Mouse (Mus musculus): ENCODE measurements at regions not wholly inside any gene's neighbourhood (a gene's known extent, or its start where the extent isn't known, plus 50 kb on each side); places are given as distances from the start of the nearest gene placed in this dataset.
A peak's percentile ranks its signal among the peaks of the same experiment; 100 is the strongest.

GRCm38 (mm10) chr12:51089324-51089723 lies 258.5 kb upstream of the G2e3 start:
- no peaks in the 10 kb centered on the region for H3K27me3 ChIP-seq (ENCODE audit: control insufficient read depth, insufficient read depth, low read length)
- H3K9me3 ChIP-seq (replicated peaks; ENCODE audit: control insufficient read depth, low read length) = no peaks in the 10 kb centered on the region
- H3K4me1 ChIP-seq (ENCODE audit: control insufficient read depth, insufficient read depth, low read length) = no peaks in the 10 kb centered on the region
- no peak overlapping the region for H3K27ac ChIP-seq (replicated peaks; ENCODE audit: low read depth, low read length)
- no peak overlapping the region for H3K4me2 ChIP-seq (ENCODE audit: low read depth, low read length)
- no peak for ATAC-seq (replicated peaks; ENCODE audit: insufficient number of reproducible peaks, low FRiP score, low TSS enrichment, low read depth)
- DNase-seq (ENCODE audit: low spot score) = no peak
- no peaks in the 10 kb centered on the region for H3K36me3 ChIP-seq (replicated peaks; ENCODE audit: control insufficient read depth, insufficient read depth, low read depth, low read length)
- 82% methylated on average over 7 of the region's 7 CpGs for WGBS
- no peak overlapping the region for H3K4me3 ChIP-seq (ENCODE audit: low read depth, low read length)
- no peak overlapping the region for H3K9ac ChIP-seq (replicated peaks; ENCODE audit: low read length)

- no peaks in the 10 kb centered on the region for H3K9me3 ChIP-seq (replicated peaks; ENCODE audit: control insufficient read depth, low read length)
- no peak overlapping the region for H3K4me2 ChIP-seq (ENCODE audit: low read depth, low read length)
- H3K27me3 ChIP-seq (ENCODE audit: control insufficient read depth, insufficient read depth, low read length) = no peaks in the 10 kb centered on the region
- 63% methylated on average over 8 of the region's 8 CpGs for WGBS
- H3K4me1 ChIP-seq (ENCODE audit: control insufficient read depth, insufficient read depth, low read length) = no peaks in the 10 kb centered on the region
- peak; percentile 70; the same call in 1 of the 2 replicates for ATAC-seq (replicated peaks; ENCODE audit: insufficient number of reproducible peaks, low FRiP score, low TSS enrichment, low read depth)
- no peak overlapping the region for H3K9ac ChIP-seq (replicated peaks; ENCODE audit: low read length)
- no peak overlapping the region for H3K27ac ChIP-seq (replicated peaks; ENCODE audit: low read depth, low read length)
- DNase-seq (ENCODE audit: low spot score) = no peak
- H3K36me3 ChIP-seq (replicated peaks; ENCODE audit: control insufficient read depth, insufficient read depth, low read depth, low read length) = no peaks in the 10 kb centered on the region
- H3K4me3 ChIP-seq (ENCODE audit: low read depth, low read length) = no peak overlapping the region
Measured at GRCm38 (mm10) chr12:51081809-51082208, 266.1 kb upstream of the G2e3 start.

GRCm38 (mm10) chr12:51073503-51073902 lies 274.4 kb upstream of the G2e3 start:
- ATAC-seq (replicated peaks; ENCODE audit: insufficient number of reproducible peaks, low FRiP score, low TSS enrichment, low read depth) = no peak
- 87% methylated on average over 1 of the region's 1 CpGs for WGBS
- no peaks in the 10 kb centered on the region for H3K9me3 ChIP-seq (replicated peaks; ENCODE audit: control insufficient read depth, low read length)
- H3K9ac ChIP-seq (replicated peaks; ENCODE audit: low read length) = no peak overlapping the region
- H3K36me3 ChIP-seq (replicated peaks; ENCODE audit: control insufficient read depth, insufficient read depth, low read depth, low read length) = no peaks in the 10 kb centered on the region
- H3K4me1 ChIP-seq (ENCODE audit: control insufficient read depth, insufficient read depth, low read length) = no peaks in the 10 kb centered on the region
- no peak for DNase-seq (ENCODE audit: low spot score)
- no peak overlapping the region for H3K4me2 ChIP-seq (ENCODE audit: low read depth, low read length)
- H3K4me3 ChIP-seq (ENCODE audit: low read depth, low read length) = no peak overlapping the region
- H3K27me3 ChIP-seq (ENCODE audit: control insufficient read depth, insufficient read depth, low read length) = no peaks in the 10 kb centered on the region
- no peak overlapping the region for H3K27ac ChIP-seq (replicated peaks; ENCODE audit: low read depth, low read length)

GRCm38 (mm10) chr12:51060931-51061330 lies 286.9 kb upstream of the G2e3 start:
- no peaks in the 10 kb centered on the region for H3K36me3 ChIP-seq (replicated peaks; ENCODE audit: control insufficient read depth, insufficient read depth, low read depth, low read length)
- DNase-seq (ENCODE audit: low spot score) (no peak), ATAC-seq (replicated peaks; ENCODE audit: insufficient number of reproducible peaks, low FRiP score, low TSS enrichment, low read depth) (no peak)
- H3K9me3 ChIP-seq (replicated peaks; ENCODE audit: control insufficient read depth, low read length) = no peaks in the 10 kb centered on the region
- 73% methylated on average over 3 of the region's 3 CpGs for WGBS
- no peaks in the 10 kb centered on the region for H3K27me3 ChIP-seq (ENCODE audit: control insufficient read depth, insufficient read depth, low read length)
- no peak overlapping the region for H3K4me2 ChIP-seq (ENCODE audit: low read depth, low read length)
- H3K27ac ChIP-seq (replicated peaks; ENCODE audit: low read depth, low read length) = no peak overlapping the region
- no peaks in the 10 kb centered on the region for H3K4me1 ChIP-seq (ENCODE audit: control insufficient read depth, insufficient read depth, low read length)
- no peak overlapping the region for H3K9ac ChIP-seq (replicated peaks; ENCODE audit: low read length)
- no peak overlapping the region for H3K4me3 ChIP-seq (ENCODE audit: low read depth, low read length)

GRCm38 (mm10) chr12:51058569-51058968 lies 289.3 kb upstream of the G2e3 start:
- WGBS = 30% methylated on average over 12 of the region's 12 CpGs
- Histone ChIP-seq H3K27ac (replicated peaks; ENCODE audit: low read depth, low read length) (no peak overlapping the region), H3K9ac (replicated peaks; ENCODE audit: low read length) (no peak overlapping the region), H3K36me3 (replicated peaks; ENCODE audit: control insufficient read depth, insufficient read depth, low read depth, low read length) (no peaks in the 10 kb centered on the region), H3K9me3 (replicated peaks; ENCODE audit: control insufficient read depth, low read length) (no peaks in the 10 kb centered on the region), H3K4me3 (ENCODE audit: low read depth, low read length) (no peak overlapping the region), H3K4me2 (ENCODE audit: low read depth, low read length) (no peak overlapping the region), H3K27me3 (ENCODE audit: control insufficient read depth, insufficient read depth, low read length) (no peaks in the 10 kb centered on the region), H3K4me1 (ENCODE audit: control insufficient read depth, insufficient read depth, low read length) (no peaks in the 10 kb centered on the region)
- ATAC-seq (replicated peaks; ENCODE audit: insufficient number of reproducible peaks, low FRiP score, low TSS enrichment, low read depth) (0 out of 2 replicates have a peak, but pooled peaks have one; percentile 34), DNase-seq (ENCODE audit: low spot score) (peak; percentile 6)

GRCm38 (mm10) chr12:51058104-51058503 lies 289.8 kb upstream of the G2e3 start:
- Histone ChIP-seq H3K9me3 (replicated peaks; ENCODE audit: control insufficient read depth, low read length) (no peaks in the 10 kb centered on the region), H3K4me2 (ENCODE audit: low read depth, low read length) (no peak overlapping the region), H3K9ac (replicated peaks; ENCODE audit: low read length) (no peak overlapping the region), H3K27me3 (ENCODE audit: control insufficient read depth, insufficient read depth, low read length) (no peaks in the 10 kb centered on the region), H3K4me1 (ENCODE audit: control insufficient read depth, insufficient read depth, low read length) (no peaks in the 10 kb centered on the region), H3K36me3 (replicated peaks; ENCODE audit: control insufficient read depth, insufficient read depth, low read depth, low read length) (no peaks in the 10 kb centered on the region), H3K4me3 (ENCODE audit: low read depth, low read length) (no peak overlapping the region), H3K27ac (replicated peaks; ENCODE audit: low read depth, low read length) (no peak overlapping the region)
- DNase-seq (ENCODE audit: low spot score) (no peak), ATAC-seq (replicated peaks; ENCODE audit: insufficient number of reproducible peaks, low FRiP score, low TSS enrichment, low read depth) (no peak)
- WGBS = 74% methylated on average over 10 of the region's 10 CpGs

GRCm38 (mm10) chr12:51047116-51047515 lies 300.7 kb upstream of the G2e3 start:
- H3K4me2 ChIP-seq (ENCODE audit: low read depth, low read length) = no peak overlapping the region
- H3K27ac ChIP-seq (replicated peaks; ENCODE audit: low read depth, low read length) = no peak overlapping the region
- ATAC-seq (replicated peaks; ENCODE audit: insufficient number of reproducible peaks, low FRiP score, low TSS enrichment, low read depth) (no peak), DNase-seq (ENCODE audit: low spot score) (no peak)
- H3K4me1 ChIP-seq (ENCODE audit: control insufficient read depth, insufficient read depth, low read length) = no peaks in the 10 kb centered on the region
- no peak overlapping the region for H3K4me3 ChIP-seq (ENCODE audit: low read depth, low read length)
- no peaks in the 10 kb centered on the region for H3K36me3 ChIP-seq (replicated peaks; ENCODE audit: control insufficient read depth, insufficient read depth, low read depth, low read length)
- no peak overlapping the region for H3K9ac ChIP-seq (replicated peaks; ENCODE audit: low read length)
- 55% methylated on average over 7 of the region's 7 CpGs for WGBS
- H3K27me3 ChIP-seq (ENCODE audit: control insufficient read depth, insufficient read depth, low read length) = no peaks in the 10 kb centered on the region
- no peaks in the 10 kb centered on the region for H3K9me3 ChIP-seq (replicated peaks; ENCODE audit: control insufficient read depth, low read length)

- ATAC-seq (replicated peaks; ENCODE audit: insufficient number of reproducible peaks, low FRiP score, low TSS enrichment, low read depth) = no peak
- no peak overlapping the region for H3K27ac ChIP-seq (replicated peaks; ENCODE audit: low read depth, low read length)
- H3K36me3 ChIP-seq (replicated peaks; ENCODE audit: control insufficient read depth, insufficient read depth, low read depth, low read length) = no peaks in the 10 kb centered on the region
- H3K9ac ChIP-seq (replicated peaks; ENCODE audit: low read length) = no peak overlapping the region
- WGBS = 30% methylated on average over 9 of the region's 9 CpGs
- peak; percentile 9 for DNase-seq (ENCODE audit: low spot score)
- no peak overlapping the region for H3K4me2 ChIP-seq (ENCODE audit: low read depth, low read length)
- no peak overlapping the region for H3K4me3 ChIP-seq (ENCODE audit: low read depth, low read length)
- H3K9me3 ChIP-seq (replicated peaks; ENCODE audit: control insufficient read depth, low read length) = no peaks in the 10 kb centered on the region
- H3K27me3 ChIP-seq (ENCODE audit: control insufficient read depth, insufficient read depth, low read length) = no peaks in the 10 kb centered on the region
- no peaks in the 10 kb centered on the region for H3K4me1 ChIP-seq (ENCODE audit: control insufficient read depth, insufficient read depth, low read length)
Measured at GRCm38 (mm10) chr12:51045437-51045836, 302.4 kb upstream of the G2e3 start.

Measured in embryonic facial prominence, embryonic 11.5 days (tissue).